Mouse (Mus musculus) retina, adult 2 months (tissue): Measurements from ENCODE around the gene Pcgf2.
A peak's percentile ranks its signal among the peaks of the same experiment; 100 is the strongest.
"Not testable (repeated sequence)": the region's sequence is repeated elsewhere in the genome, so short reads cannot be mapped to it uniquely, and the experiment has no call there.

ENCODE experiments used
- DNase-seq: peaks from one replicate; pipeline ENCODE4 v3.0.0-alpha.2; 2012; ENCODE audit warnings: low read depth, low spot score

The Pcgf2 gene

DNA sequence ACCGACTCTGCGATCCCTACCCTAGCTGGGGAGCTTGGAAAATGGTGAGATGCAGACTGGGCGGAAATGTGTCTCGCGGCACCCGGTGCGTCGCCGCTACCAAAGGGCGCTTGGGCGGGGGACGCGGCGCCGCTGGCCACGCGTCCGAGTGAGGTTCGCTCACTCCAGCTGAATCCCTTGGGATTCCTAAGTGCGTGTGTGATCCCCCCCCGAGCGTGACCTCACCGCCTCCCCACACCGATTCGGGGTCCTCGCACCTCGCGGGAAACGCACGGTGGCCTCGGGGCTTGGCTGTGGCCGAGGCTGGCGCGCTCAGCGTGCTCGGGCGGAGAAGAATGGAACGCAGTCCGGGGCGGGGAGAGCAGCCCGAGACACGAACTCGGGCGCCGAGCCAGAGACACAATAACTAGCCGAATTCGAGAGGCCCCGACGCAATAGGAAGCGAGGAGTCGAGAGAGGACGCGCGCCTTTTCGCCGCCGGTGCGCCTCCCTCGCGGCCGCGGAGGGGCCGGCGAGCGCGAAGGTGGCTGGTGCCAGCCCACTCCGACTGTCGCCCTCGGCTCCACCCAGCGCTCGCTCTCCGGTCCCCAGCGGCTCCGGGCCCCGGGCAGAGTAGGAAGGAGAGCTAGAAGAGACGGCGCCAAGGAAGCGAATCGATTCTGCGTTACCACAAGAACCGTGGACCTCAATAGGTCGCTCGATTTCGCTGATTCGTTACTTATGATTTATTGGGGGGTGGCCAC, at the start of gene Pcgf2:
Pcgf2 (minus strand) TSS at position 495 of the 743 bp plus-strand sequence.
- DNase-seq = no peak

DNA sequence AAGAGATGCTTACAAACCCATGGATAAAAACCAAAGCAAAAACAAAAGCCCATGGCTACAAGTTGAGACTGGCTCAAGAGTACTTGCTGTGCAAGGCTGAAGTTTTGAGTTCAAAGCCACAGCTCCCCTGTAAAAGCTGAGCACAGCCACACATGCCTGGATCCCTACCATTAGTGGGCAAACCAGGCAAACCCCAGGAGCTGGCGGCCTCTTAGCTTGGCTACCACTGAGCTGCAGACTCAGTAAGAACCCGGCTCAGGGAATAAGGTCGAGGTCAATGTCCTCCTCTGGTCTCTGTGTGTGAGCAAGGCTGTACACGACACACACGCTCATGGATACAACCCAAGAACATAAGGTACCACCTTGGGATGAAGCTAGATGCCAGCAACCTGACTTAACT, 48.2 kb upstream of the Pcgf2 start:
- DNase-seq = no peak

- DNase-seq = no peak
Observed at GRCm38 (mm10) chr11:97747773-97748172, 47.5 kb upstream of the Pcgf2 start.

- DNase-seq = no peak
Observed at GRCm38 (mm10) chr11:97745331-97745721, 45.0 kb upstream of the Pcgf2 start.

DNA sequence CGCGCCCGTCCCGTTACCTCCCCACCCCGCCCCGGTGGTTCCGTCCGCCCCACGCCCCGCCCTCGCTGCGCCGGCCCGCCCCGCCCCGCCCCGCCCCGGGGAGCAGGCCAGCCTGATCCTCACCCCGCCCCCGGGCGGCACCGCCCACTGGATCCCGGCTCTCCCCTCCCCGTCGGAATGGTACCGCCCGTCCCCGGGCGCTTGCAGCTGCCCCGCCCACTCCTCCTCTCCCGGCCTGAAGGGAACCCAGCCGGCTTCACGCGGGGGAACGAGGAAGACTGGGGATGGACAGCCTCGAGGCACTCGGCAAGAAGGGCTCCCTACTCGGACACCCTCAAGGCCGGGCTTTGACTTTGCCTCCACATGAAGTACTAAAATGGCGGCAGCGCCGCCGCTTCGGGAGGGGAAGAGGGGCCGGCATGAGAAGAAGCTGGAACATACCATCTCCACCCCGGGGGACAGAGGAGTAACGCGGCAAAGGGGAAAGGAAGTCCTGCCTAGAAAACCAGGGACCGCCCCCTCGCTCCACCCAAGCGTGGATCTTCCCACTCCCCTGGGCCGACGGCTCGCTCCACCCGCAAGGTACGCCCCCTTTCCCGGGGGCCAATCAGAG, 44.5 kb upstream of the Pcgf2 start:
- DNase-seq = peak; percentile 98

DNA sequence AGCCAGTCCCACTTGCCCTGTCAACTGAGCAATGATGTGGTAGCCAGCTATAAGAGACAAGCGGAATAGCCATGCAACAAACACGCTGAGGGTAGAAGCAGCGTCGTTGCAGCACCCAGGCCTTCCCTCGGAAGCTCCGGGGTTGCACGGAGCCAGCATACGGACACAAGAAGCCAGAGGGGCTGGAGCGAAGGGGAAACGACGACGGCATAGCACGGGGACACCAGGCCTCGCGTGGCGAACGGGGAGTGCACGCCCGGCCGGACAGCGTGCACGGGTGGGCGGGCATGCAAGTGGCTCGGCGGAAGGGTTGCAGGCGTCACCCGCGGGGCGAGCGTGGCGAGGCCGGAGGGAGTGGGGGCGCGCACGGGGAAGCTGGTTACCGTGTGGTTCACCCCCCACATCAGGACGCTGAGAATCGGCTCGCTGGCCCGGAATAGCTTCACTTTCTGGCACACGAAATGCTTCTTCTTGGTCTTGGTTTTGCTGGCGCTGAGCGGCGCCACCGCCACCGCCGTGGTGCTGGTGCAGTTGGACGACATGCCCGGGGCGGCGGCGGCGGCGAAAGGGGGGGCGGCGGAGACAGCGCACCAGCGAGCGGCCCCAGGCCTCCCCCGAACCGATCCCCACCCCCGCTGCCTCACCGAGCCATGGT, 43.9 kb upstream of the Pcgf2 start, which contains the start of gene Pip4k2b:
Pip4k2b (minus strand) TSS at position 642 of the 655 bp plus-strand sequence.
- no peak for DNase-seq

- DNase-seq = no peak
Observed at GRCm38 (mm10) chr11:97743423-97743822, 43.1 kb upstream of the Pcgf2 start.

- DNase-seq = no peak
Observed at GRCm38 (mm10) chr11:97742591-97742990, 42.3 kb upstream of the Pcgf2 start.

GRCm38 (mm10) chr11:97742157-97742556, 41.9 kb upstream of the Pcgf2 start:
- DNase-seq = no peak

- DNase-seq = no peak
Observed at GRCm38 (mm10) chr11:97740190-97740589, 39.9 kb upstream of the Pcgf2 start.

DNA sequence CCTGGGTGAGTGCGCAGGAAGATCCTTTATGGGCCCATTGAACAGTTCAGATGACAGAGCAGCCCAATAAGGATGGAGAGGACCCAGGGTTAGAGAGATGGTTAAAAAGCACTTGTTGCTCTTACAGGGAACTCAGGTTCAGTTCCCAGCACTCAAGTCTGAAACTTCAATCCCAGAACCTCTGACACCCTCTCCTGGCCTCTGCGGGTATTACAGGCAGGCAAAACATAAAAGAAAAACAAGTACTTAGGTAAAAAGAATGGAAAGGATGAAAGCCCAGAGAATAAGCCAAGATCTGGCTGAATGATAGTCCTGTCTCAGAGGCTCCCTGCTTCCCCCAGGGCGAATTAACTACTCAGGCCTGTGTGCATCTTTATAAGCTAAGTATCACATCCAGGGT, 38.9 kb upstream of the Pcgf2 start:
- no peak for DNase-seq

GRCm38 (mm10) chr11:97738703-97739102, 38.4 kb upstream of the Pcgf2 start:
- no peak for DNase-seq

- DNase-seq = no peak
Observed at GRCm38 (mm10) chr11:97737600-97737999, 37.3 kb upstream of the Pcgf2 start.

GRCm38 (mm10) chr11:97736645-97737044, 36.3 kb upstream of the Pcgf2 start:
- no peak for DNase-seq

GRCm38 (mm10) chr11:97734810-97735209, 34.5 kb upstream of the Pcgf2 start:
- DNase-seq = not testable (repeated sequence)

DNA sequence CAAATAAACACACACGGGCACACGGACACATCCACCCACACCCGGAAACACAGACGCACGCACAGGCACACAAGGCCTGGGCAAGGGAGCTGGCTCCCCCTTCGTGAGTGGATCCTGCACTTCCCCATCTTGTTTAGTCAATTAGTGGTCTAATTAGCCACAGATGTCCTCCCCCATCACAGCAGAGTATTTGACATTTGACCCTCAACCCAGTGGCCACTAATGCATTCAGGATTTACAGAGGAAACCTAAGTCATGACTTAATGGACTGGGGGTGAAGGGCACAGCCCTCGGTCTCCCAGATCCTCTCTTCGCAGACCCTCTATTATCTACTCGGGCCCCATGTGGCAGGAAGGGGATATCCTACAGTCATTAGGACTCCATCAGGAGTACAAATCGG, 33.4 kb upstream of the Pcgf2 start:
- DNase-seq = no peak

DNA sequence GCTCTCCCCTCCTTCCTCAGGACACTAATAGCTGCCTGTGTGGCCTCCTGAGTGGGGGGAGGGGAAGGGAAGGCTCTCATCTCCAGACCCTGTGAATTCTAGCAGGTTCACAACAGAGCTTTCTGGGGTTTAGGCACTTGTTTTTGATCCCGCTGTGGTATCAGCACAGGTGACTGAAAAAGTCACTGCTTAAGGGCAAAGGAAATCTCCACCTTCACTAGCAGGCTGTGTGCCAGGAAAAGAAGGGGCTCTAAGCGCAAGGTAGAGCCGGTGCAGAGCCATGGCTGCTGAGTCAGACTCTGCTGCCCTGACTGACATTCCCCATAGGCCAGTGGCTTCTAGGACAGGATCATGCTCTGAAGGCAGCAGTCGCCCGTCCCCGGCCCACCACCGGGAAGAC, 28.4 kb upstream of the Pcgf2 start:
- DNase-seq = no peak

DNA sequence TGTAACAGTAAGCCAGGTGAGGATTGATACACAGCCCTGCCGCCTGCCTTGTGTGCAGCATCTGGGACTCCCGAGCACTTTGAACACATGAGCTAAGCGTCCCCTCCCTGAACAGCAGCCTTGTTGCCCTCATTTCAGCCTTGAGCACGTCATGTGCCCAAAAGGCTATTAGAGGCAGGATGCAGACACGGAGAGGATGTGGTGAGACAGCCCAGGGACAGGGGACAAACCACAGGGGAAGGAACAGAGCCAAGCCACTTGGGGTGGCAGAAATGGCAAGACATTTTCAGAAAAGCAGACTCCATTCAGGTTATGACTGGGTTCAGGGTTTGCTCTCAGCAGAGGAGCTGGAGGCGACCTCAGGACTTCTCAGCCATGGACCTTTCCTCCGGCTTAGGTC, 28.0 kb upstream of the Pcgf2 start:
- no peak for DNase-seq

DNA sequence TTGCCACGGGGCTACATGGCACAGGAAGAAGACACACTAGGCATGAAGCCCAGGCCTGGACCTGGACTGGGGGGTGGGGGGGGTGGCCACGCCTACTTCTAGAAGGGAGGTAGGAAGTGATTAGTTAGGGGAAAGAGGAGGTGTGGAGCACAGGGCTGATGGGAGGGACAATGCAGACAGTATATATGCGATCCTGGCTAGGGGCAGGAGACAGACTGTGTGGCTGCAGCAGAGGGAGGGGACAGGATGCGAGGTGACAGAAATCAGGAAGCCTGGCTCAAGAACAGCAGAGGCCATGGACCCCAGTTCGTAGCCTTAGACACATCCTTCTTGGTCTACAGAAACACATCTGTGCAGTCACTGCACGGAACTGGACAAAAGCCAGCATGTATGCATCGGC, 23.4 kb upstream of the Pcgf2 start:
- no peak for DNase-seq

- no peak for DNase-seq
Observed at GRCm38 (mm10) chr11:97721338-97721737, 21.0 kb upstream of the Pcgf2 start.

GRCm38 (mm10) chr11:97719041-97719440, 18.7 kb upstream of the Pcgf2 start:
- no peak for DNase-seq

GRCm38 (mm10) chr11:97718281-97718860, 18.1 kb upstream of the Pcgf2 start:
- DNase-seq = no peak
